Mouse (Mus musculus): Measurements from ENCODE around the gene Ncam2. TPM values are rescaled to one million over a fixed set of nuclear protein-coding genes. Genes with fewer than 3 reads are reported as not detected.

The Ncam2 gene
- total RNA-seq, 2 experiments from 2014 or later, result 0.22 to 0.25 TPM

DNA sequence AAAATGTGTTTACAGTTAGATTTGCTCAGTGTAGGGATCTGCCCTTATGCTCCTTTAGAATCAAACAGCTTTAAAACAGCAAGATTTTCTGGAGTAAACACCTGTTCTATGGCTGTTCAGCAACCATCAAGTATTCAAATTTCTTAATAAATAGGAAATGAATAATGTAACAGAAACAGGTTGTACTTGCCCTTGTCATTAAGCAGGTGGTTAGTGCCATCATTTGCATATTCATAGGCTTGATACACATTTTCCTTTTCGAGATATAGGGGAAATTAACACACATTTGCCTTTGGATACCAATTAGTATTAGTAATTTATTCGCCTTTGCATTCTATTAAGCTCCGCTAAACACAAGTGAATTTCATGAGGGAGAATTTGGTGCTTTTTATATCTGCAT is 335.7 kb downstream of the Ncam2 start:
- no peak for DNase-seq
- intact Hi-C loops (cut with DNase I; ENCODE audit: low total_unique reads), result no loop called here

DNA sequence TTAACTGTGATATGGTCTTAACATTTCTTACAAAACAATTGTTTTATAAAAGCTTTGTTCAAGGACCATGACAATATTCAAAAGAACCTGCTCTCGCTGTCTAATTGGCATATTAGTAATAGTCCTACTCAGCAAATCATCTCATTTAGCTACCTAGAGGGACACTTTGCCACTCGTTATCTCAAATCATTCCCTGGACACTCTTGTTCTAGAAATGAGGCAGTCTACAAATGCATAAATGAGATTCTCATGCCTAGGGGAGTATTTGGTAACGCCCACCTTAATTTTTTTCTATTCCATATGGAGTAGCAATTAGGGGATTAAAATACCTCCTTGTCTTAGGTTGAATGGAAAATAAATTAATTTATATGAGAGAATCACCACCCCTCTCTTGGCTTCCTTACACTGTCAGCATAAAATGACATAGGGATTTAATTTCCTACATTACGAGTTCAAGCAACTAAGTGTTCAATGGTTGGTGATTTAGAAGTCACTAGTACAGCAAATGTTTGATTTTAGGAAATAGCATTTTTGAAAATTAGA is 387.1 kb downstream of the Ncam2 start:
- intact Hi-C loops (cut with DNase I; ENCODE audit: low total_unique reads), result no loop called here

DNA sequence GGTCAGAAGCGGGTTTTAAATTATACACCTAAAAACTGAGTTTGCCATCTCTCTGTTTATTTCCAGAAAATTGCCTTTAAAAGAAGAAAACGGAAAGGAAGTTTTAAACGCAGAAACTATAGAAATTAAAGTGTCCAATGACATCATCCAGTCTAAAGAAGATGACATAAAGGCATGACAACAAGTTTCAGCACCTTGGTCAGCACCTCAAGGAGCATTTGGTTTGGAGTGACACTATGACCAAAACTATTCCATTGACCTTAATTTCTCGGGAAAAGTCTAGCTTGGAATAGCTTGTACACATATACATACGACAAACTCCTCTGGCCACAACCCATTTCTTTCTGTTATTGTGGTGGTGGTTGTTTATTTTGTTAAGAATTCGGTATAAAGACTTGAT is 422.8 kb downstream of the Ncam2 start:
- intact Hi-C loops (cut with DNase I; ENCODE audit: low total_unique reads), result no loop called here
- DNase-seq, result no peak

More for the DNA sequence above, 387.1 kb downstream of the Ncam2 start:
- no peak for DNase-seq

DNA sequence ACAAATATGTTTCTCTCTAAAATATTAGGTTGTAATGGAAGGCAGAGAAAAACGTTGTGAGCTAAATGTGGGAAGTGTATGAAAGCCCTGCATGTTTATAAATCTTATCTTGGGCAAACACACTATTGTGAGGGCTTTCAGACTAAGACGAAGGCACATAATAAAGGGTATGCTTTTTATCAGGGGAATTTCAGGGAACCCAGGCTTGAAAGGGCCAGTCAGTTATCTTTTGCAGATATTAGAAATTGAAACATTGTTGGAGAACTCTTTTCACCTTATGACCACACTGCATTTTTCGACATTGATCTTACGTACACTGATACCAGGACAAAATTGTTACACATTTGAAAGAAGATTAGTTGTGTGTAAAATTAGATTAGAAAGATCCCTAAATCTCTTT is 423.3 kb downstream of the Ncam2 start:
- no peak for DNase-seq
- intact Hi-C loops (cut with DNase I; ENCODE audit: low total_unique reads), result no loop called here

DNA sequence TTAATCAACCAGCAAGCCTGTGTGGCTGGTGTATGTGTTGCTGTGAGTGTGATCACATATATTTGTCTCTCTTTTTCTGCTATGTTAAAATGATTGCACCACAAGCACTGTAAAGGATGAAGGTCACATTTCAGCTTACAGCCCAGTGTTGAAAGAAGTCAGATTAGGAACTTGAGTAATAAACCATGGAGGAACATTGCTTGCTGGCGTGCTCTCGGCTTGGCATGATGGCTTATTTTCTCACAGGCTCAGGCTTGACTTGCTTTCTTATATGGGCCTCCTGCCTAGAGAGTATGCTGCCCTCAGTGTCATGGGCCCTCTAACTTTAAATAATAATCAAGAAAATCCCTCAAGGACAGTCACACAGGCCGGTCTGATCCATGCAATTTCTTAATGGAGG is 449.8 kb downstream of the Ncam2 start:
- no peak for DNase-seq
- intact Hi-C loops (cut with DNase I; ENCODE audit: low total_unique reads), result no loop called here

DNA sequence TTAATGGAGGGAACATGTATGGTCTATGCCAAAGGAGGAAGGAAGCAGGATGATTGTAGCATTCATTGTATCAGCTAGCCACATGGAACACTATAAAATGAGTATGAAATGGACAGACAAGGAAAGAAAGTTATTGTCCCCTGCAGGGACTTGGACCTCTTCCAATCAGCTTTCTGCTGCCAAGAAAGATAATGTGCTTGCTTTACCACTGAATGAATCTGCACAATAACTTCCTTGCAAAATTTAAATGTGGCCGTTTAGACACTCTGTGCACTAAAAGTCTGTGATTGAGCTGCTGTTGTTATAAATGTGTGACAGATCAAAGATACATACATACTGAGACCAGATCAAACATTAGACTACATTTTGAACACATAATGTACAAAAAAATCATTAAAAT is 451.1 kb downstream of the Ncam2 start:
- DNase-seq, result no peak
- intact Hi-C loops (cut with DNase I; ENCODE audit: low total_unique reads), result no loop called here

DNA sequence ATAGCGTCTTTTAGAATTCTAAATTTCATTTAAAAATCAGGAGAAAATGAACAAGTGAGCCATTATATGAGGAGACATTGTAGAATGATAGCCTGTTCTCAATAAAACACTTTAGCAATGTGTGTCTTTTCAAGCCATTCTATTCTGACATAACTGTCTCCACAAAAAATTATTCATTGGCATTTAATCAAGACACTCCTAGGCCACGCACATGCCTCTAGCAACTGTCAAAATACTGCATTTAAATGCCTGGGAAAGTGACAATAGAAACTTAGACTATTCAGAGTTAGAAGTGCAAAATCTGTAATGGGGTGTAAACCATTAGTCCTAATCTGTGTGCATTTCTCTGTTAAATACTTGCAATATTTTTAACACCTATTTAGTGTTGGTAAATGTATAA is 456.1 kb downstream of the Ncam2 start:
- no peak for DNase-seq
- intact Hi-C loops (cut with DNase I; ENCODE audit: low total_unique reads), result no loop called here

DNA sequence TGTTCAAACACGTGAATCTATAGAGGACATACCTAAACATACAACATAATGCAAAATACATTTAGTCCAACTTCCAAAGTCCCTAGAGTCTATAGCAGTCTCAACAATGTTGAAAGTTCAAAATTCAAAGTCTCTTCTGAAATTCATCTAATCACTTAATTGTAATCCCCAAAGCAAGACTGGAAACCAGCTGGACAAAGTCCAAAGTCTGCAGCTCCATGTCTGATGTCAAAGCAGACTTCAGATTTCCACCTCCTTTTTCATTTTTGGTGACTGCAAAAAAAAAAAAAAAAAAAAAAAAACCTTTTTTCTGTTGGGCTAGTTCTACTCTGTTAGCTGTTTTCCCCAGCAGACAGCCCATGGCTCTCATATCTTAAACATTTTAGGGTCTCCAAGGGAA is 473.4 kb downstream of the Ncam2 start:
- no peak for DNase-seq
- intact Hi-C loops (cut with DNase I; ENCODE audit: low total_unique reads), result no loop called here

DNA sequence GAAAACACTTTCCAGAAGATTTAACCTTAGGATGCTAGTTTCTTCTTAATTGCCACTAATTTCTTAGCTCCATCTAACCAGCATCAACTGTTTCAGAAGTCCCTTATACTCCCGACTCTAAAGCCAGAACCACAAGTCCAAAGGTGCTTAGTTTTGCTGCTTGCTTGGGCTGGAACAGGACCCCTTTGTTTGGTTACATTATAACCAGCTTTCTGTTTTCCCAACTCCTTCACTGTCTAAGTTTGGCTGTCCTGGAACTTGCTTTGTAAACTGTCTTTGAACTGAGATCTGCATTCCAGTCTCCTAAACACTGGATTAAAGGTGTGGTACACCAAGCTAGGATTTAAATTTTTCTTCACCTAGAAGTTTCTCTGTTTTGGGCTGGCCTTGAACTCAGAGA is 475.0 kb downstream of the Ncam2 start:
- intact Hi-C loops (cut with DNase I; ENCODE audit: low total_unique reads), result no loop called here

More for the DNA sequence above, 475.0 kb downstream of the Ncam2 start:
- DNase-seq, result no peak

All from gastrocnemius, postnatal 14 days (tissue).